Mouse (Mus musculus): Measurements from ENCODE around the gene Olfr1164. TPM values are rescaled to one million over a fixed set of nuclear protein-coding genes. Genes with fewer than 3 reads are reported as not detected.

The Olfr1164 gene
- polyA plus RNA-seq (2012; rRNA removed) = not detected in 2 replicates

DNA sequence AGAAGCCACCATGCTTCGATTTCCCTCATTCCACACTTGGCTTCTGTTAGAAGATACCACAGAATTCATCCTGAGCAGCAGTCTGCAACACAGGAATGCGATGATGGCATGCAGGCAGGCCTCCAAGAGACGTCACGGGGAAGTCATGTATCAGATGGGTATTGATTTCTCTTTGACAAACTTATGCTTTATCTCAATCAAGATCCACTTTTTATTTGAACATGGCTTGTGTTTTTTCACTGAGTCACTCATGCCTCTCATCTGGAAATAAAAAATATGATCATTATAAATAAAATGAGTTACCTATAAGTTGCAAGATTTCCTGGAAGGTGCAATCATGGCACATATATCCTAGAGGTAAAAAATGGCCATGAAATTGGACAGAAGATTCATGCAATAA lies at the start of gene Olfr1164:
Gene Olfr1164 (minus strand): TSS at position 101 of the 400 bp plus-strand sequence.
- no peaks in the 10 kb centered on the region for H3K36me3 ChIP-seq (ENCODE audit: control insufficient read depth, insufficient read depth, low read length)
- no peaks in the 10 kb centered on the region for H3K4me1 ChIP-seq (ENCODE audit: control insufficient read depth, insufficient read depth, insufficient read length, low read length)
- TF ChIP-seq POLR2A (IDR thresholded peaks at IDR 0.05; ENCODE audit: low read depth, low read length) (no peak), CTCF (IDR thresholded peaks at IDR 0.05; ENCODE audit: extremely low read depth, insufficient read length, insufficient replicate concordance, low read depth, low read length) (no peak)
- WGBS = 57% methylated on average over 4 of the region's 4 CpGs
- no peaks in the 10 kb centered on the region for H3K27me3 ChIP-seq (ENCODE audit: control insufficient read depth, insufficient read depth, low read length)
- H3K4me3 ChIP-seq (ENCODE audit: low read depth, low read length) = no peak within 1 kb of the TSS
- H3K27ac ChIP-seq (ENCODE audit: insufficient read depth, low read depth, low read length) = no peak within 1 kb of the TSS

- H3K27me3 ChIP-seq (ENCODE audit: control insufficient read depth, insufficient read depth, low read length) = no peaks in the 10 kb centered on the region
- TF ChIP-seq POLR2A (IDR thresholded peaks at IDR 0.05; ENCODE audit: low read depth, low read length) (no peak), CTCF (IDR thresholded peaks at IDR 0.05; ENCODE audit: extremely low read depth, insufficient read length, insufficient replicate concordance, low read depth, low read length) (no peak)
- no peak within 1 kb of the TSS for H3K27ac ChIP-seq (ENCODE audit: insufficient read depth, low read depth, low read length)
- H3K4me1 ChIP-seq (ENCODE audit: control insufficient read depth, insufficient read depth, insufficient read length, low read length) = no peaks in the 10 kb centered on the region
- WGBS = 89% methylated on average over 1 of the region's 1 CpGs
- H3K4me3 ChIP-seq (ENCODE audit: low read depth, low read length) = no peak within 1 kb of the TSS
- no peaks in the 10 kb centered on the region for H3K36me3 ChIP-seq (ENCODE audit: control insufficient read depth, insufficient read depth, low read length)
Observed at GRCm38 (mm10) chr2:88128172-88128571, 34.4 kb upstream of the Olfr1164 start, which contains the start of gene Olfr1166. Olfr1166 (minus strand) TSS chr2:88128272.

- Histone ChIP-seq H3K4me1 (ENCODE audit: control insufficient read depth, insufficient read depth, insufficient read length, low read length) (no peaks in the 10 kb centered on the region), H3K4me3 (ENCODE audit: low read depth, low read length) (no peak within 1 kb of the TSS), H3K27ac (ENCODE audit: insufficient read depth, low read depth, low read length) (no peak within 1 kb of the TSS), H3K27me3 (ENCODE audit: control insufficient read depth, insufficient read depth, low read length) (no peaks in the 10 kb centered on the region), H3K36me3 (ENCODE audit: control insufficient read depth, insufficient read depth, low read length) (no peaks in the 10 kb centered on the region)
- no peak for TF ChIP-seq CTCF (IDR thresholded peaks at IDR 0.05; ENCODE audit: extremely low read depth, insufficient read length, insufficient replicate concordance, low read depth, low read length)
- no peak for TF ChIP-seq POLR2A (IDR thresholded peaks at IDR 0.05; ENCODE audit: low read depth, low read length)
Observed at GRCm38 (mm10) chr2:88071730-88072129, 22.0 kb downstream of the Olfr1164 start, which contains the start of gene Olfr1163. Olfr1163 (minus strand) TSS chr2:88071830.

DNA sequence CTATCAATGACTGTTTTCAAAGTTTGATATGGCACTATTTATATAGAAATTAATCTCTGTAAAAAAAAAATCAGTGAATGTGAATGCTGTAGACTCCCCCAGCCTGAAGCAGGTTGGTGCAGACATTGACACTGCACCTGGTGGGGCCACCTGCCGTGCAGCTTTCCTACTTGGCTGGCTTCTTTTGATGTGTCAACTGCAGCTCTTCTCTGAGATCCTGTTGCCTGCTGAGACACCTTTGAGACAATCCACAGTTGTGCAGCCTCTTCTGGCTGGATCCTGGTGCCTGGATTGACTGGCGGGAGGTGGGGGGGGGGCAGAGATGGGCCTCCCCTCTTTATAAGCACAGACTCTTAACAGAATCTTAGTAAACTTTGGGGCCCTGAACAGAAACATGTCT lies 30.2 kb downstream of the Olfr1164 start:
- 82% methylated on average over 2 of the region's 2 CpGs for WGBS

DNA sequence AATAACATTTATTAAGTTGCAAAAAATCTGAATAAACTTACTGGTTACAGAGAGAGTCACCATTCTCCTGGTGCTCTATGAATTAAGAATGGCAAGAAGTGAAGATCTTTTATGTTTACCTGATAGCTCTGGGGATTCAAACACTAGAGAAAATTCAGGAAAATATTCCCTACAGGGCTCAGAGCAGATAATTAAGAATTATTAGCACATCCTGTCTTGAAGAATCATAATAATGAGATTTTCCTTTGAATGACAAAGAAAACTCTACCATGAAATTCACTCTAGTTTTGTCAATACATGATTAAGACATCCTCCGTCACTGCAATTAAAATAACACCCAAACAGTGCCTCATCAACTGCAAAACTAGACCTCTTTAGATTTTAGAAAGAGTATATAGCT lies 42.7 kb downstream of the Olfr1164 start, which contains the start of gene Olfr1162:
Gene Olfr1162 (minus strand): TSS at position 101 of the 400 bp plus-strand sequence.
- no peak for TF ChIP-seq POLR2A (IDR thresholded peaks at IDR 0.05; ENCODE audit: low read depth, low read length)
- no peak for TF ChIP-seq CTCF (IDR thresholded peaks at IDR 0.05; ENCODE audit: extremely low read depth, insufficient read length, insufficient replicate concordance, low read depth, low read length)
- H3K36me3 ChIP-seq (ENCODE audit: control insufficient read depth, insufficient read depth, low read length) = no peaks in the 10 kb centered on the region
- no peak within 1 kb of the TSS for H3K27ac ChIP-seq (ENCODE audit: insufficient read depth, low read depth, low read length)
- H3K4me3 ChIP-seq (ENCODE audit: low read depth, low read length) = no peak within 1 kb of the TSS
- no peaks in the 10 kb centered on the region for H3K27me3 ChIP-seq (ENCODE audit: control insufficient read depth, insufficient read depth, low read length)
- 94% methylated on average over 1 of the region's 1 CpGs for WGBS
- H3K4me1 ChIP-seq (ENCODE audit: control insufficient read depth, insufficient read depth, insufficient read length, low read length) = no peaks in the 10 kb centered on the region

More for the DNA sequence above, 30.2 kb downstream of the Olfr1164 start:
- no peak overlapping the region for H3K4me3 ChIP-seq (ENCODE audit: low read depth, low read length)
- H3K36me3 ChIP-seq (ENCODE audit: control insufficient read depth, insufficient read depth, low read length) = no peaks in the 10 kb centered on the region
- no peak for TF ChIP-seq POLR2A (IDR thresholded peaks at IDR 0.05; ENCODE audit: low read depth, low read length)
- TF ChIP-seq CTCF (IDR thresholded peaks at IDR 0.05; ENCODE audit: extremely low read depth, insufficient read length, insufficient replicate concordance, low read depth, low read length) = no peak
- no peak overlapping the region for H3K27ac ChIP-seq (ENCODE audit: insufficient read depth, low read depth, low read length)
- no peaks in the 10 kb centered on the region for H3K27me3 ChIP-seq (ENCODE audit: control insufficient read depth, insufficient read depth, low read length)
- no peaks in the 10 kb centered on the region for H3K4me1 ChIP-seq (ENCODE audit: control insufficient read depth, insufficient read depth, insufficient read length, low read length)

Other genes with a start within 250 kb of the Olfr1164 start
- gene Olfr1150-ps1, start 250.0 kb downstream of the Olfr1164 start, polyA plus RNA-seq (2012; rRNA removed) = not detected in 2 replicates
- gene Olfr1151, start 238.1 kb downstream of the Olfr1164 start, polyA plus RNA-seq (2012; rRNA removed) = not detected in 2 replicates
- gene Olfr1152, start 227.5 kb downstream of the Olfr1164 start, polyA plus RNA-seq (2012; rRNA removed) = not detected in 2 replicates
- gene Olfr1153, start 199.0 kb downstream of the Olfr1164 start, polyA plus RNA-seq (2012; rRNA removed) = not detected in 2 replicates
- gene Olfr1154, start 188.8 kb downstream of the Olfr1164 start, polyA plus RNA-seq (2012; rRNA removed) = not detected in 2 replicates
- not detected in 2 replicates for gene Olfr1155, start 148.8 kb downstream of the Olfr1164 start, polyA plus RNA-seq (2012; rRNA removed)
- gene Olfr1156, start 140.9 kb downstream of the Olfr1164 start, polyA plus RNA-seq (2012; rRNA removed) = not detected in 2 replicates
- gene Olfr1157, start 125.7 kb downstream of the Olfr1164 start, polyA plus RNA-seq (2012; rRNA removed) = not detected in 2 replicates
- not detected in 2 replicates for gene Olfr74, start 119.3 kb downstream of the Olfr1164 start, polyA plus RNA-seq (2012; rRNA removed)
- not detected in 2 replicates for gene Olfr1158, start 103.9 kb downstream of the Olfr1164 start, polyA plus RNA-seq (2012; rRNA removed)
- gene Olfr1160, start 85.7 kb downstream of the Olfr1164 start, polyA plus RNA-seq (2012; rRNA removed) = not detected in 2 replicates
- gene Olfr1161, start 71.2 kb downstream of the Olfr1164 start, polyA plus RNA-seq (2012; rRNA removed) = not detected in 2 replicates
- not detected in 2 replicates for gene Olfr73, start 56.3 kb downstream of the Olfr1164 start, polyA plus RNA-seq (2012; rRNA removed)
- gene Olfr1162, start 42.8 kb downstream of the Olfr1164 start, polyA plus RNA-seq (2012; rRNA removed) = not detected in 2 replicates
- gene Olfr1163, start 22.1 kb downstream of the Olfr1164 start, polyA plus RNA-seq (2012; rRNA removed) = not detected in 2 replicates
- not detected in 2 replicates for gene Olfr1166, start 34.3 kb upstream of the Olfr1164 start, polyA plus RNA-seq (2012; rRNA removed)
- gene Olfr1167, start 61.2 kb upstream of the Olfr1164 start, polyA plus RNA-seq (2012; rRNA removed) = not detected in 2 replicates
- gene Olfr1168, start 87.9 kb upstream of the Olfr1164 start, polyA plus RNA-seq (2012; rRNA removed) = not detected in 2 replicates
- not detected in 2 replicates for gene Olfr1170, start 134.4 kb upstream of the Olfr1164 start, polyA plus RNA-seq (2012; rRNA removed)
- gene Olfr1173, start 185.9 kb upstream of the Olfr1164 start, polyA plus RNA-seq (2012; rRNA removed) = not detected in 2 replicates
- gene Olfr1174-ps, start 221.2 kb upstream of the Olfr1164 start, polyA plus RNA-seq (2012; rRNA removed) = not detected in 2 replicates
- not detected in 2 replicates for gene Olfr1175-ps, start 233.2 kb upstream of the Olfr1164 start, polyA plus RNA-seq (2012; rRNA removed)
- not detected in 2 replicates for gene Olfr1176, start 242.8 kb upstream of the Olfr1164 start, polyA plus RNA-seq (2012; rRNA removed)

All from small intestine, adult 2 months (tissue).